Mouse (Mus musculus): ENCODE measurements at regions not wholly inside any gene's neighbourhood (a gene's known extent, or its start where the extent isn't known, plus 50 kb on each side); places are given as distances from the start of the nearest gene placed in this dataset.

GRCm38 (mm10) chr10:111882521-111882920 is 89.9 kb upstream of the Krr1 start:
- DNase-seq (ENCODE audit: low spot score) = no peak

DNA sequence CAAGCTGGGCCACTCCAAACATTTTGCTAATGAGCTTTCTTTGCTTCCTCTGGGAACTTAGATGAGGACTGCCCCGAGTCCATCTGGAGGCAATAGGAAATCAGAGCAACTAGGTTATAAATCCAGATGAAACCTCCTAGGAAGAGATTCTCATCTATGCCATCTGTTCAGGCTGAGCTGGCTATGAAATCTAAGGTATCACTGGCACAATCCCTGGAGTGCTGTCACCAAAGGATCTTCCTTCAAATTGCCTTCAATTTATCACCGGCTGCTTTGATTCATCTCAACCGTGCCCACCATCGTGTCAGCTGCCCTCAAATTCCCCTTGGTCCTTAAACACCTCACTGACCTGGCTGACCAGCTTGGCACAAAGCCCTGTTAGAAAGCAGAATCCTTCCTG is 87.8 kb upstream of the Krr1 start:
- DNase-seq (ENCODE audit: low spot score) = no peak

DNA sequence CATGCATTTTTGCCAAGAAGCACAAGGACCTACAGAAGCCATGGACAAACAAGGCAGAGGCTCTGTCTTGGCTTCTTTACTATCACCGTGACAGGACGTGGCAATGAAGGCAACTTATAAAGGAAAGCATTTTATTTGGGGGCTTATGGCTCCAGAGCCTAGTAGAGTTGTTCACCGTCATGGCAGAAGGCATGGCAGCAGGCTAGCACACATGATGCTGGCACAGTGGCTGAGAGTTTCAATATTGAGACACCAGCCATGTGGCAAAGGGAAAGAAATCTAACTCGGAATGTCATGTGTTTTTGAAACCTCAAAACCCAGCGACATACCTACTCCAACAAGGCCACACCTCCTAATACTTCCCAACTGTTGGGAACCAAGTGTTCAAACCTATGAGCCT is 83.4 kb upstream of the Krr1 start:
- DNase-seq (ENCODE audit: low spot score) = no peak

- DNase-seq (ENCODE audit: low spot score) = no peak
Measured at GRCm38 (mm10) chr10:111893489-111893888, 79.0 kb upstream of the Krr1 start.

DNA sequence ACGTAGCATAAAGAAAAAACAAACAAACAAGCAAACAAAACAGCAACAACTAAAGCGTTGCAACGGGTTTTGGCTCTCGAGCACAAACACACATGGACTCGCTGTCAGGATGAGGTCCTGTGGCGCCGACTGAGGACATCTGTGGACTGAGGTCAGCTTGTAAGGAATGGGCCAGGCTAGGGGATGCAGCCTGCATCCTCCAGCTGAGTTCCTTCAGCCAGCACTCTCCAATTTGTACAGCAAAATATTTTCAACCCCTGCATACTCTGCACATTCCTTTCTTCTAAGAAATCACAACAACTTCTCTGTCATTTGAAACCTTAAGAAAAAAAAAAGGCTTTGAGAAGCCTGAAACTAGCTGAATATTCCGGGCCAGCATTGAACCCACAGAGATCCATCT is 78.5 kb upstream of the Krr1 start:
- DNase-seq (ENCODE audit: low spot score) = no peak

DNA sequence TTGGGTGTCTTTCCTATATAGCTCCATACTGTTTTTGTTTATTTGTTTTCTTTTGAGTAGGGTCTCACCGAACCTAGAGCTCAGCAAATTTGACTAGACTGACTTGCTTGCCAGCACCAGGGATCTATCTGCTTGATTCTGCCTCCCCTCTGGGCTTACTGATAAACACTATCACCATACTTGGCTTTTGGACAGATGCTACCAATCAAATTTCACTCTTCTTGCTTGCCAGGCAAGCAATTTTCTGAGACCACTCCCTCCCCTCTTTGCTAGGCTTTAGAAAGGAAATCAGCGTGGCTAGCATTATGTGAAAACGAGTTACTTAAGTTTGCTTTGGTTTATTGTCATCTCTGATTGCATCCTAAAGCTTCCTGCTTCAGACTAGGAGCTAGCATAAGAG is 75.1 kb upstream of the Krr1 start:
- DNase-seq (ENCODE audit: low spot score) = no peak

GRCm38 (mm10) chr10:111900723-111901716 is 71.4 kb upstream of the Krr1 start:
- no peak for DNase-seq (ENCODE audit: low spot score)

GRCm38 (mm10) chr10:111903956-111904355 is 68.5 kb upstream of the Krr1 start:
- DNase-seq (ENCODE audit: low spot score) = no peak

GRCm38 (mm10) chr10:111907836-111908235 is 64.6 kb upstream of the Krr1 start:
- no peak for DNase-seq (ENCODE audit: low spot score)

GRCm38 (mm10) chr10:111912561-111912960 is 59.9 kb upstream of the Krr1 start:
- DNase-seq (ENCODE audit: low spot score) = no peak

DNA sequence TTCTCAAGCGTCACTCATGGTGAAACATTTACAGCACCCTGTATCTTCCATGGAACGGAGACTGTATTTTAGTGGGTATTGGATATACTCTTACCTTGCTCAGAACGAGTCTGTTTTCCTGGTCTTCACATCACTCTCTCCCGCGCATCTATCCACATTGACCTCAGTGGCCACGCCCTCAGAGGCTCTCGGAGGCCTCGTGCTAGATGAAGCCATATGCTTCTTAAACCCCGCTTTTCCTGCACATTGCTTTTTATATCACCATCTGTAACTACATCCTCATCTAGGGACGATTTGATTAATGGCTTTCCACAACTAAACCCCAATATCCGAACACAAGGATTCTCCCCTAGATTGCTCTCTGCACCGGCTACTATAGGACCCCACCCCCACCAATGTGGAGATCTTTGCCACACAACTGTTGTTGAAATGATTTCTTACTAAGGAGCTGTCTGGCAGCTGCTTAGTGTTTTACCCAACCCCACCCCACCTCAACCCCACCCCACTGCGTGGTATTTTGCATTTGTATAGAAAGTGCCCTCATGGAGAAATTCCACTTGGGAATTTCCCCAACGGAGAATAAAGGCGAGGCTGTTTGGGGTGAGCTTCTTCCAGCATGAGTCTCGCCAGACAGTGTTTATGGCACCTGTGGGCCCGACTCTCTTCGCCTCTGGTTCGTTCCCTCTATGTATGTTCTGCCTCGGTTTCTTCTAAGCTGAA is 59.2 kb upstream of the Krr1 start:
- no peak for DNase-seq (ENCODE audit: low spot score)

DNA sequence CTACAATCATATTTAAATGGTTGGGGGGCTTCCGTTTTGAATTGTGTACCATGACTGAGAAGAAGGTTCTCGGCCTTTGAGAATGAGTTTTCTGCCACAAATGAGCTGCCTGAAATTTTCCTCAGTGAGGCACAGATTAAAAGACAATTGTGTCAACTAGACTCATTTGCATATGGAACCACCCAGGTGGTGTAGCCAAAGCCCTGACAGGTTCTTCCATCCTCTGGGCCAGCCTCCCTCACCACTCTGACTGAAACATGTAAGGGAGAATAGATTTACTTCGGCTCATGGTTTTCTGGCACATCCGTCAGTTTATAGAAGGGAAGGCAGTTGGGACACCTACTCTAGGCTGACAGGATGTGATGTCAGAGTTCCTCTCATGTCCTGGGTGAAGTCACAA is 58.2 kb upstream of the Krr1 start:
- no peak for DNase-seq (ENCODE audit: low spot score)

DNA sequence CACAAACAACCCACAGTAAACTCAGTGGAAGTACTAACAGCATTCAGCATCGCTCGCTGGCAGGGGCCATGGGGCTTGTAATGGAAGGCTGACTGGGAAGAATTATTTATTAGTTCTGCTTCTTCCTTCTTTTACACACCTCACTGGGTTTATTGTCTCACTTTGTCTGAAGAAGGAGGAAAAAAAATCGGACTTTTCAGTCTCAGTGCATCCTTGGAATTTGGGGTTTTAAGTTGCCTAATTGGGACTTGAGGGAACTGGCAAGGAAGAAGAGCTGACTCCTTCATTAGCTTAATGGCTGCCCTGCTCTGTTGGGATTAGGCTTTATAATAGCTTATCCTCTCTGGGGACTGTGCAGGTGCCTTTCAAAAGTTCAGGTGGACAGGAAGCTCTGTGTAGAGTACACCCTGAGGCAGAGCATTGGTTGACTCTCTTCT is 54.4 kb upstream of the Krr1 start:
- no peak for DNase-seq (ENCODE audit: low spot score)

DNA sequence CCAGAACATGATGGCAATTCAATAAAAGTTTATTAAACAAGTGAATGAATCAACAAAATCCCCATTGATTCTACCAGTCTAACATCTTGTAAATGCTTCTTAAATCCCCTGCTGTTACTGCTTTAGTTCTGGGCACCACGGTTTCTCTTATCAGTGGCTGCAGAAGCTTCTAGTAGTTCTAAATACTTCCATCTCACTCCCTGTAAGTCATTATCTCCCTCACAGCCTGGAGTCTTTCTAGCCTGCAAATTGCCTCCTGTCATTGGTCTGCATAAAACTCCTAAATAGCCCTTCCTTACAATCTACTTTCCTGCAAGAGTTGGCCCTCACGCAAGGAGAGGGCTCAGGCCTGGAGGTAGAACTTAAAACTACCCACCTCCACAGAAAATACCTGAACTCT is 53.0 kb upstream of the Krr1 start:
- DNase-seq (ENCODE audit: low spot score) = no peak

DNA sequence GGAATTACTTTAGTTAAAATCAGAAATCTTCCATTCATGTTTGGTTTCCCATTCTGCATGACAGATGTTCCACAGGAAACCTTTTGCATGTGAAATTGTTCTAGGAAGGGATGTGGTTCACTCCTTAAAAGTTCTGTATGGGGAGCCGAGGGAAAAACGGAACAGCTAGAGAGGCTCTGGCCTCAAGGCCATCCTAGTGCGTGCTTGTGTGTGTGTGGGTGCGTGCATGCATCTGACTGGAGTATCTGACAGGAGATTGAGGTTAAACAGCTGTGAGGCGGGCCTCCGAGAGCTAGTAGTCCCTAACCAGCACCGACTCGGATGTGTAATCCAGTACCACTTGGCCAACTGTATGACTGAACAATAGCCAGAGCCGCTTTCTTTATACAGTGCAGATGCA is 51.0 kb upstream of the Krr1 start:
- DNase-seq (ENCODE audit: low spot score) = no peak

Data from urinary bladder, postnatal 10 days (tissue).